Mouse (Mus musculus): ENCODE measurements around the gene Prrx2. TPM values are rescaled to one million over a fixed set of nuclear protein-coding genes. Genes with fewer than 3 reads are reported as not detected.

Prrx2 gene
- polyA plus RNA-seq, 1 experiment from 2014 or later, result 2.9 TPM

- Histone ChIP-seq H3K9ac (ENCODE audit: low read length) (peak overlapping the region; percentile 32; the same call in 1 of the 2 replicates), H3K27ac (ENCODE audit: low read depth, low read length) (no peak overlapping the region), H3K36me3 (ENCODE audit: control insufficient read depth, insufficient read depth, low read length) (peaks cover 34% of the 10 kb centered on the region), H3K9me3 (replicated peaks; ENCODE audit: control insufficient read depth, low read length) (no peaks in the 10 kb centered on the region), H3K4me3 (ENCODE audit: low read depth, low read length) (no peak overlapping the region), H3K27me3 (replicated peaks; ENCODE audit: control insufficient read depth, insufficient read depth, low read length) (no peaks in the 10 kb centered on the region), H3K4me1 (ENCODE audit: control insufficient read depth, insufficient read depth, low read length) (peaks cover 18% of the 10 kb centered on the region), H3K4me2 (ENCODE audit: low read length) (no peak overlapping the region)
- ATAC-seq (no peak), DNase-seq (ENCODE audit: low spot score) (no peak)
- 92% methylated on average over 7 of the region's 7 CpGs for WGBS
These were observed 24.2 kb upstream of the Prrx2 start for GRCm38 (mm10) chr2:30810573-30810972.

GRCm38 (mm10) chr2:30816383-30816782, 18.4 kb upstream of the Prrx2 start:
- Histone ChIP-seq H3K27ac (ENCODE audit: low read depth, low read length) (no peak overlapping the region), H3K4me1 (ENCODE audit: control insufficient read depth, insufficient read depth, low read length) (no peaks in the 10 kb centered on the region), H3K27me3 (replicated peaks; ENCODE audit: control insufficient read depth, insufficient read depth, low read length) (no peaks in the 10 kb centered on the region), H3K4me3 (ENCODE audit: low read depth, low read length) (no peak overlapping the region), H3K36me3 (ENCODE audit: control insufficient read depth, insufficient read depth, low read length) (peaks cover 75% of the 10 kb centered on the region), H3K9me3 (replicated peaks; ENCODE audit: control insufficient read depth, low read length) (no peaks in the 10 kb centered on the region), H3K4me2 (ENCODE audit: low read length) (no peak overlapping the region), H3K9ac (ENCODE audit: low read length) (no peak overlapping the region)
- no peak for DNase-seq (ENCODE audit: low spot score)
- WGBS, result 84% methylated on average over 1 of the region's 1 CpGs
- no peak for ATAC-seq

- Histone ChIP-seq H3K27me3 (replicated peaks; ENCODE audit: control insufficient read depth, insufficient read depth, low read length) (no peaks in the 10 kb centered on the region), H3K27ac (ENCODE audit: low read depth, low read length) (no peak overlapping the region), H3K4me3 (ENCODE audit: low read depth, low read length) (no peak overlapping the region), H3K4me1 (ENCODE audit: control insufficient read depth, insufficient read depth, low read length) (no peaks in the 10 kb centered on the region), H3K36me3 (ENCODE audit: control insufficient read depth, insufficient read depth, low read length) (peaks cover 83% of the 10 kb centered on the region), H3K9ac (ENCODE audit: low read length) (no peak overlapping the region), H3K4me2 (ENCODE audit: low read length) (no peak overlapping the region), H3K9me3 (replicated peaks; ENCODE audit: control insufficient read depth, low read length) (no peaks in the 10 kb centered on the region)
- 92% methylated on average over 5 of the region's 5 CpGs for WGBS
- DNase-seq (ENCODE audit: low spot score) (no peak), ATAC-seq (no peak)
These were observed 14.9 kb upstream of the Prrx2 start for GRCm38 (mm10) chr2:30819873-30820272.

- Histone ChIP-seq H3K27ac (ENCODE audit: low read depth, low read length) (no peak overlapping the region), H3K9me3 (replicated peaks; ENCODE audit: control insufficient read depth, low read length) (no peaks in the 10 kb centered on the region), H3K9ac (ENCODE audit: low read length) (no peak overlapping the region), H3K4me1 (ENCODE audit: control insufficient read depth, insufficient read depth, low read length) (no peaks in the 10 kb centered on the region), H3K4me3 (ENCODE audit: low read depth, low read length) (no peak overlapping the region), H3K27me3 (replicated peaks; ENCODE audit: control insufficient read depth, insufficient read depth, low read length) (no peaks in the 10 kb centered on the region), H3K4me2 (ENCODE audit: low read length) (no peak overlapping the region), H3K36me3 (ENCODE audit: control insufficient read depth, insufficient read depth, low read length) (peaks cover 83% of the 10 kb centered on the region)
- WGBS, result 99% methylated on average over 3 of the region's 3 CpGs
- no peak for DNase-seq (ENCODE audit: low spot score)
- no peak for ATAC-seq
These were observed 13.7 kb upstream of the Prrx2 start for GRCm38 (mm10) chr2:30821073-30821472.

GRCm38 (mm10) chr2:30822460-30822859, 12.3 kb upstream of the Prrx2 start:
- Histone ChIP-seq H3K27ac (ENCODE audit: low read depth, low read length) (no peak overlapping the region), H3K4me2 (ENCODE audit: low read length) (no peak overlapping the region), H3K9ac (ENCODE audit: low read length) (no peak overlapping the region), H3K36me3 (ENCODE audit: control insufficient read depth, insufficient read depth, low read length) (peaks cover 79% of the 10 kb centered on the region), H3K27me3 (replicated peaks; ENCODE audit: control insufficient read depth, insufficient read depth, low read length) (no peaks in the 10 kb centered on the region), H3K9me3 (replicated peaks; ENCODE audit: control insufficient read depth, low read length) (no peaks in the 10 kb centered on the region), H3K4me3 (ENCODE audit: low read depth, low read length) (no peak overlapping the region), H3K4me1 (ENCODE audit: control insufficient read depth, insufficient read depth, low read length) (peaks cover 7% of the 10 kb centered on the region)
- WGBS, result 93% methylated on average over 8 of the region's 8 CpGs
- ATAC-seq (no peak), DNase-seq (ENCODE audit: low spot score) (no peak)

- ATAC-seq, result peak; percentile 27
- H3K9ac ChIP-seq (ENCODE audit: low read length), result no peak overlapping the region
- 65% methylated on average over 13 of the region's 13 CpGs for WGBS
These were observed 11.2 kb upstream of the Prrx2 start for GRCm38 (mm10) chr2:30823385-30824153.

GRCm38 (mm10) chr2:30826825-30827748, 7.7 kb upstream of the Prrx2 start:
- Histone ChIP-seq H3K9ac (ENCODE audit: low read length) (peak overlapping the region; percentile 85), H3K36me3 (ENCODE audit: control insufficient read depth, insufficient read depth, low read length) (peaks cover 45% of the 10 kb centered on the region), H3K4me3 (ENCODE audit: low read depth, low read length) (peak overlapping the region; percentile 84), H3K27ac (ENCODE audit: low read depth, low read length) (no peak overlapping the region), H3K4me2 (ENCODE audit: low read length) (peak overlapping the region; percentile 75), H3K27me3 (replicated peaks; ENCODE audit: control insufficient read depth, insufficient read depth, low read length) (no peaks in the 10 kb centered on the region), H3K4me1 (ENCODE audit: control insufficient read depth, insufficient read depth, low read length) (peaks cover 7% of the 10 kb centered on the region), H3K9me3 (replicated peaks; ENCODE audit: control insufficient read depth, low read length) (no peaks in the 10 kb centered on the region)
- DNase-seq (ENCODE audit: low spot score), result peak; percentile 45
- ATAC-seq, result no peak
- WGBS, result 32% methylated on average over 26 of the region's 26 CpGs

More at GRCm38 (mm10) chr2:30823385-30824153, 11.2 kb upstream of the Prrx2 start:
- H3K27me3 ChIP-seq (replicated peaks; ENCODE audit: control insufficient read depth, insufficient read depth, low read length), result no peaks in the 10 kb centered on the region
- no peaks in the 10 kb centered on the region for H3K9me3 ChIP-seq (replicated peaks; ENCODE audit: control insufficient read depth, low read length)
- peaks cover 73% of the 10 kb centered on the region for H3K36me3 ChIP-seq (ENCODE audit: control insufficient read depth, insufficient read depth, low read length)
- DNase-seq (ENCODE audit: low spot score), result peak; percentile 78
- H3K27ac ChIP-seq (ENCODE audit: low read depth, low read length), result no peak overlapping the region
- no peak overlapping the region for H3K4me3 ChIP-seq (ENCODE audit: low read depth, low read length)
- peaks cover 7% of the 10 kb centered on the region for H3K4me1 ChIP-seq (ENCODE audit: control insufficient read depth, insufficient read depth, low read length)
- no peak overlapping the region for H3K4me2 ChIP-seq (ENCODE audit: low read length)

GRCm38 (mm10) chr2:30827749-30828475, 6.9 kb upstream of the Prrx2 start:
- H3K36me3 ChIP-seq (ENCODE audit: control insufficient read depth, insufficient read depth, low read length), result peaks cover 37% of the 10 kb centered on the region
- peak overlapping the region; percentile 85 for H3K9ac ChIP-seq (ENCODE audit: low read length)
- peak overlapping the region; percentile 84 for H3K4me3 ChIP-seq (ENCODE audit: low read depth, low read length)
- 0 out of 2 replicates have a peak overlapping the region, but pooled peaks have one; percentile 29 for H3K27ac ChIP-seq (ENCODE audit: low read depth, low read length)
- no peaks in the 10 kb centered on the region for H3K9me3 ChIP-seq (replicated peaks; ENCODE audit: control insufficient read depth, low read length)
- H3K4me2 ChIP-seq (ENCODE audit: low read length), result peak overlapping the region; percentile 75
- WGBS, result under 1% methylated on average over 63 of the region's 63 CpGs
- ATAC-seq (peak; percentile 91), DNase-seq (ENCODE audit: low spot score) (peak; percentile 95)
- no peaks in the 10 kb centered on the region for H3K27me3 ChIP-seq (replicated peaks; ENCODE audit: control insufficient read depth, insufficient read depth, low read length)
- H3K4me1 ChIP-seq (ENCODE audit: control insufficient read depth, insufficient read depth, low read length), result peaks cover 7% of the 10 kb centered on the region
